ENCODE assay signal across 9 mouse cellular contexts in the genomic region with DNA sequence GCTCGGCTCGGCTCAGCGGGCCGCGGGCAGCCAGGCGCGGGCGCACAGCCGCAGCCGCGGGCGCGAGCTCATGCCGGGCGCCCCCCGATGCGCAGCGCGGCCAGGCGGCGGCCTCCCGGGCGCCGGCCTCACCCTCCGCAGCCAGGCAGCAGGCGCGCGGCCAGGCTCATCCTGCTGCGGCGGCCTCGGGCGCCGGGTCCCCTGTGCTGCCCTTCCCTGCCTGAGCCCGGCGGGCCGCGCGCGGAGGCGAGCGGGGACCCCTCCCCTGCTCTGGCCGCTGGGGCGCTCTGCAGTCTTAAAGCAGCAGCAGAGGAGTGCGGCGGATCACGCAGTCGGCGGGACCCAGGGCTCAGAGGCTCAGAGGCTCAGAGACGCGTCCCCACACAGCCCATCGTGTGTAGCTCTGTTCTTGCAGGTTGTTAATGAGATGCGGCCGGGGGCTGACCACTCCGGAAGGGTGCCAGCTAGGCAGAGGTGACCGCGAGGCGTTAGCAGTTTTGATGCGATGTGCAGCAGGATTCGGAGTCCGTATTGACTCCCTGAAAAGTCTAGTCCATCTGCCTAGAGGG. TPM values are rescaled to one million over a fixed set of nuclear protein-coding genes. Genes with fewer than 3 reads are reported as not detected.
DNase-seq lines count a peak whose midpoint lies in the region; ATAC-seq lines count a peak whose summit lies in the region.
"Had no signal": no experiment of that assay in that cellular context is flagged by ENCODE, and none has a peak within 500 bp of the region (broad histone marks: within the 10 kb centered on the region; RNA-seq: fewer than 3 reads in every experiment).

A gene (minus strand): TSS at position 240 of the 569 bp plus-strand sequence.

- H3K36me3 ChIP-seq in heart, embryonic 10.5 days, result no peaks in the 10 kb centered on the region
- no peaks in the 10 kb centered on the region for H3K36me3 ChIP-seq in forebrain, embryonic 13.5 days (ENCODE audit: poor library complexity, severe bottlenecking)
- H3K36me3 ChIP-seq: G1E had no signal

- 10% methylated on average over 60 of the region's 60 CpGs for WGBS in heart, embryonic 10.5 days
- under 1% methylated on average over 31 of the region's 60 CpGs for WGBS in forebrain, embryonic 13.5 days

- no peak for DNase-seq in heart, embryonic 10.5 days (ENCODE audit: low spot score)
- no peak for DNase-seq in heart, postnatal 4 days
- DNase-seq in MN1 (ENCODE audit: low spot score), result peak; percentile 54
- peak; percentile 57 to 66 for DNase-seq in layer of hippocampus, postnatal 10 days (ENCODE audit: low spot score in 2 of 2)
- peak; percentile 9 to 24 for DNase-seq in natural killer cell, adult 2 months (ENCODE audit: low spot score in 2 of 2)
- DNase-seq in ovary, postnatal 10 days (ENCODE audit: low spot score), result no peak

- H3K4me3 ChIP-seq in heart, embryonic 10.5 days, result peak within 1 kb of the TSS; percentile 71
- H3K4me3 ChIP-seq in forebrain, embryonic 13.5 days, result peak within 1 kb of the TSS; percentile 64

- ATAC-seq in forebrain, embryonic 13.5 days, result peak; percentile 73
- ATAC-seq in activated CD4-positive, CD25-positive, alpha-beta regulatory T cell, adult 4 months, result no peak

- peak within 1 kb of the TSS; percentile 52; the same call in 1 of the 2 replicates for H3K27ac ChIP-seq in heart, embryonic 10.5 days
- H3K27ac ChIP-seq in forebrain, embryonic 13.5 days, result peak within 1 kb of the TSS; percentile 82

- peak within 1 kb of the TSS; percentile 80 for H3K9ac ChIP-seq in forebrain, embryonic 13.5 days

- H3K4me1 ChIP-seq in heart, embryonic 10.5 days, result peaks cover 6% of the 10 kb centered on the region; the same call in 1 of the 2 replicates
- H3K4me1 ChIP-seq in forebrain, embryonic 13.5 days, result peaks cover 22% of the 10 kb centered on the region

- H3K9me3 ChIP-seq in heart, embryonic 10.5 days, result no peaks in the 10 kb centered on the region
- H3K9me3 ChIP-seq in forebrain, embryonic 13.5 days (replicated peaks), result no peaks in the 10 kb centered on the region

- H3K27me3 ChIP-seq in heart, embryonic 10.5 days (ENCODE audit: insufficient read depth, poor library complexity, severe bottlenecking), result peaks cover 80% of the 10 kb centered on the region
- H3K27me3 ChIP-seq in forebrain, embryonic 13.5 days, result peaks cover 53% of the 10 kb centered on the region

- H3K4me2 ChIP-seq in forebrain, embryonic 13.5 days, result peak within 1 kb of the TSS; percentile 86

RNA-seq across cellular contexts. Expression of the gene that starts here (rescaled TPM):
- polyA plus RNA-seq in heart, embryonic 10.5 days (2016; fragmentation: Nextera tagmentation; extraction: Ambion mirVana), result 0.07 and 0.20 TPM in 2 replicates
- under 1 TPM in 1 of 2 experiments, not detected in 1; 0.05 TPM for total RNA-seq in heart, postnatal 4 days (2021)
- polyA plus RNA-seq in forebrain, embryonic 13.5 days (2015; fragmentation: Nextera tagmentation; extraction: Ambion mirVana), result 3.5 and 3.8 TPM in 2 replicates
- 10 to 100 TPM; 43.0 to 45.4 TPM for total RNA-seq in layer of hippocampus, postnatal 10 days (2021)
- under 1 TPM; 0.25 to 0.55 TPM for polyA plus RNA-seq in activated CD4-positive, CD25-positive, alpha-beta regulatory T cell, adult 4 months (2017; shearing (Covaris generic))
- polyA plus RNA-seq: G1E had no signal

Comparison
In these comparisons a context has a peak if more than half of its experiments do, and no peak if none do; other contexts are left out.
1. RNA of the gene that starts here (total RNA-seq): 43.0 to 45.4 TPM in layer of hippocampus, postnatal 10 days; 0.05 TPM in heart, postnatal 4 days; every median in the first group is over 10 times any median in the second.
2. DNase-seq: peak in MN1 (single experiment), layer of hippocampus, postnatal 10 days (2 of 2) and natural killer cell, adult 2 months (2 of 2); none in heart, embryonic 10.5 days (single experiment), heart, postnatal 4 days (single experiment) and ovary, postnatal 10 days (single experiment).